In the genomic region with DNA sequence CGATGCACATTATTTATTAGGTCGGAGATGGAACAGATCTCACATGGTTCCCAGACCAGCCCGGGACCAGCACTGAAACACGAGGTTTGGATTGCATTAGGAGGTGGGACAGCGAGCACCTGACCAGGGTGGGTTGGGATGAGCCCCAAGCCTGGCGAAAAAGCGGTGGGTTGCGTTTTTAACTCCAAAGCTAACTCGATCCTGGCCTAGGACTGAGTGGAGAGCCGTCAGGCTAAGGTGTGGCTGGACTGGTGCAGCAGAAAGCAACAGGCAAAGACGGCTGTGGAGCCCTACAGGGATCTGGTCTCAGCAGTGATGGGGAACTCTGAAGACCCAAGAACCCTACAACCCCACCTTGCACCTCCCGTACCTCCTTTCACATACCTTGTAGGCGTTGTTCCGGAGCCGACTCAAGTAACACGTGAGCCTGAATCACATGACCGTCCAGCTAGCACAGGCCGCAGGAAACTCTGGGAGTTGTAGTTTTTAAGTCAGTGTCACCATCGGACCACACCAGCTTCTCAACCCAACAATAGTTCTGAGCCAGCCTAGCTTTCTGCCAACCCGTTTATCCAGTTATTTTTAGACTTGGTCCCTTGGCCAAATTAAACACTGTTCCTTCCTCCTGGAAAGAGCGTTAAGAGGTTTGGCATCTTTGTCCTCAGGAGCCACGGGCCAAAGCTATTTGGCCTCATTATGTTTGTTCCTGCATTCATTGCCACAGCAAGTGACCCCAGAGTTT, we compare ENCODE assay signal across 8 mouse cellular contexts. TPM values are rescaled to one million over a fixed set of nuclear protein-coding genes. Genes with fewer than 3 reads are reported as not detected.
DNase-seq lines count a peak whose midpoint lies in the region; ATAC-seq lines count a peak whose summit lies in the region.

A gene (minus strand): TSS at position 438 of the 742 bp plus-strand sequence.

- peak; percentile 48 to 52 for DNase-seq in adrenal gland, adult 18-20 months (ENCODE audit: low spot score in 2 of 2)
- DNase-seq in embryo, embryonic 11 days, result peak; percentile 94
- DNase-seq in gastrocnemius, postnatal 14 days, result peak; percentile 54
- DNase-seq in left cerebral cortex, adult 9 months (ENCODE audit: low spot score in 2 of 2), result peak; percentile 74 to 88
- DNase-seq in right cerebral cortex, adult 2 months (ENCODE audit: low spot score in 2 of 2), result peak; percentile 84 to 86
- DNase-seq in urinary bladder, postnatal 36 days (ENCODE audit: low spot score in 2 of 2), result peak; percentile 64 to 70

- H3K4me3 ChIP-seq in megakaryocyte, embryonic 14.5 days (replicated peaks), result peak within 1 kb of the TSS; percentile 93

- intact Hi-C loops in gastrocnemius, postnatal 14 days (cut with DNase I; ENCODE audit: low total_unique reads), result no loop called here

- H3K27me3 ChIP-seq in megakaryocyte, embryonic 14.5 days (replicated peaks), result peaks cover 36% of the 10 kb centered on the region

- H3K36me3 ChIP-seq in megakaryocyte, embryonic 14.5 days (replicated peaks; ENCODE audit: low read length), result peaks cover 2% of the 10 kb centered on the region

- H3K4me1 ChIP-seq in megakaryocyte, embryonic 14.5 days, result peaks cover 23% of the 10 kb centered on the region

- ATAC-seq in inflammation-experienced regulatory T-cells, adult 6 months, result peak; percentile 100

- H3K9me3 ChIP-seq in megakaryocyte, embryonic 14.5 days, result no peaks in the 10 kb centered on the region

RNA-seq across cellular contexts. Expression of the gene that starts here (rescaled TPM):
- 10 to 100 TPM; 13.3 to 20.4 TPM for total RNA-seq in adrenal gland, adult 18-20 months (2021)
- total RNA-seq in gastrocnemius, postnatal 14 days (2021), result 1 to 10 TPM; 5.6 to 5.8 TPM
- polyA plus RNA-seq in inflammation-experienced regulatory T-cells, adult 6 months (2017; shearing (Covaris generic)), result 1 to 10 TPM; 4.1 to 9.2 (median 6.9) TPM
- 3.6 and 9.6 TPM in 2 replicates for polyA plus RNA-seq in megakaryocyte, embryonic 14.5 days (2012; ENCODE audit: insufficient read depth, low replicate concordance)

Comparison
In these comparisons a context has a peak if more than half of its experiments do, and no peak if none do; other contexts are left out.
1. Peak in every context shown above with its lines: DNase-seq, ATAC-seq and H3K4me3 ChIP-seq.